ENCODE assay signal across 10 mouse cellular contexts in the genomic region with DNA sequence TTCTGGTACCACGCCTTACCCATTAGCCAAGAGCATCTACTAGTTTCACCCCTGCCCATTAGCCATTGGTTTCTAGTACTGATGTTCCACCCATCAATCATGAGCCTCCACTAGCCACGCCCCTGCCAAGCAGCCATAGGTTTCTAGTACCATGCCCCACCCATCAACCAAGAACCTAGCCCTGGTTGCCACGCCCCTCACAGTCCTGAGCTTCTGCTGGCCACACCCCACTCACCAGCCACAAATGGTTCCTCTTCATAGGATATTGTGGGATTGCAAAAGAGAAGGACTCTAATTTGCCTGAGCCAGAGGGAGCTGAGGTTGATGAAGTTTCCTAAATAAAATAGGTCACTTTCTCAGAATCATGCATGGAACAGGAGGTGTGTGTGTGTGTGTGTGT. TPM values are rescaled to one million over a fixed set of nuclear protein-coding genes. Genes with fewer than 3 reads are reported as not detected.
DNase-seq lines count a peak whose midpoint lies in the region; ATAC-seq lines count a peak whose summit lies in the region.
"Had no signal": no experiment of that assay in that cellular context is flagged by ENCODE, and none has a peak within 500 bp of the region (broad histone marks: within the 10 kb centered on the region; RNA-seq: fewer than 3 reads in every experiment).

No protein-coding gene starts in this region.

- H3K9me3 ChIP-seq in embryonic facial prominence, embryonic 15.5 days (replicated peaks) = no peaks in the 10 kb centered on the region
- H3K9me3 ChIP-seq: hindbrain, embryonic 12.5 days had no signal

- H3K4me3 ChIP-seq in embryonic facial prominence, embryonic 15.5 days (replicated peaks) = no peak overlapping the region
- H3K4me3 ChIP-seq: hindbrain, embryonic 12.5 days had no signal

- DNase-seq in lung, adult 18-20 months = peak; percentile 41 to 52
- DNase-seq in lung, postnatal 14 days = no peak
- peak; percentile 97 for DNase-seq in R1 (ENCODE audit: low read depth, low spot score)
- no peak for DNase-seq in retina, postnatal 1 day
- no peak for DNase-seq in embryo, embryonic 9.5 days (ENCODE audit: extremely low spot score)
- DNase-seq: adrenal gland, postnatal 36 days; lung, embryonic 14.5 days had no signal

- H3K27ac ChIP-seq in embryonic facial prominence, embryonic 15.5 days (replicated peaks) = no peak overlapping the region
- H3K27ac ChIP-seq: hindbrain, embryonic 12.5 days had no signal

- H3K36me3 ChIP-seq in embryonic facial prominence, embryonic 15.5 days = no peaks in the 10 kb centered on the region

- 71% methylated on average over 3 of the region's 3 CpGs for WGBS in embryonic facial prominence, embryonic 15.5 days

- peaks cover 24% of the 10 kb centered on the region for H3K27me3 ChIP-seq in embryonic facial prominence, embryonic 15.5 days

- ATAC-seq in embryonic facial prominence, embryonic 15.5 days (ENCODE audit: insufficient number of reproducible peaks, low FRiP score, low TSS enrichment, low read depth) = 0 out of 2 replicates have a peak, but pooled peaks have one; percentile 53
- peak; percentile 51; the same call in 1 of the 2 replicates for ATAC-seq in monocyte, adult 5-6 weeks (replicated peaks; ENCODE audit: insufficient number of reproducible peaks, low FRiP score, low TSS enrichment, poor library complexity, severe bottlenecking)

- no peak overlapping the region for H3K4me2 ChIP-seq in embryonic facial prominence, embryonic 15.5 days (replicated peaks)
- H3K4me2 ChIP-seq: hindbrain, embryonic 12.5 days; lung, embryonic 14.5 days had no signal

- H3K9ac ChIP-seq in embryonic facial prominence, embryonic 15.5 days = no peak overlapping the region
- H3K9ac ChIP-seq: hindbrain, embryonic 12.5 days; lung, embryonic 14.5 days had no signal

- peaks cover 6% of the 10 kb centered on the region; the same call in 1 of the 2 replicates for H3K4me1 ChIP-seq in embryonic facial prominence, embryonic 15.5 days

RNA-seq across cellular contexts. Expression of gene Meis3, which starts 14.2 kb away (rescaled TPM):
- 47.6 and 51.5 TPM in 2 replicates for polyA plus RNA-seq in embryonic facial prominence, embryonic 15.5 days (2015; fragmentation: Nextera tagmentation; extraction: Ambion mirVana)
- 3.0 to 15.5 TPM (median 6.4 TPM) in 3 replicates for total RNA-seq in monocyte, adult 5-6 weeks (2017)

RNA-seq across cellular contexts. Expression of gene Slc8a2, which starts 31.1 kb away (rescaled TPM):
- polyA plus RNA-seq in embryonic facial prominence, embryonic 15.5 days (2015; fragmentation: Nextera tagmentation; extraction: Ambion mirVana) = 0.25 and 0.35 TPM in 2 replicates
- total RNA-seq in monocyte, adult 5-6 weeks (2017) = not detected in 3 replicates

RNA-seq across cellular contexts. Expression of gene Kptn, which starts 41.0 kb away (rescaled TPM):
- polyA plus RNA-seq in embryonic facial prominence, embryonic 15.5 days (2015; fragmentation: Nextera tagmentation; extraction: Ambion mirVana) = 31.1 and 33.9 TPM in 2 replicates
- 9.6 to 18.6 TPM (median 15.9 TPM) in 3 replicates for total RNA-seq in monocyte, adult 5-6 weeks (2017)

Comparison
In these comparisons a context has a peak if more than half of its experiments do, and no peak if none do; other contexts are left out.
1. DNase-seq: peak in lung, adult 18-20 months (2 of 2) and R1 (single experiment); none in lung, postnatal 14 days (single experiment), retina, postnatal 1 day (single experiment) and embryo, embryonic 9.5 days (single experiment).